Mouse (Mus musculus) embryonic facial prominence, embryonic 14.5 days (tissue): ENCODE measurements at regions not wholly inside any gene's neighbourhood (a gene's known extent, or its start where the extent isn't known, plus 50 kb on each side); places are given as distances from the start of the nearest gene placed in this dataset.

Experiments used
- ATAC-seq: fragments of 200-750 bp; cut with Nextera tagmentation; 2 replicates; pipeline ENCODE4 v1.8.0; 2017; ENCODE audit warnings: low read depth, moderate number of reproducible peaks, moderate TSS enrichment
- DNase-seq: peaks from one replicate; pipeline ENCODE4 v3.0.0-alpha.2; 2015; ENCODE audit warnings: low spot score
- H3K27ac ChIP-seq: fragments of 300-500 bp; sonication (generic); replicated peaks from 2 replicates; pipeline ENCODE4 v1.5.1; 2014; ENCODE audit warnings: low read depth, mild to moderate bottlenecking, low read length, moderate library complexity
- H3K27me3 ChIP-seq: fragments of 300-500 bp; sonication (generic); replicated peaks from 2 replicates; pipeline ENCODE4 v1.6.1; 2014; ENCODE audit warnings: low read length; ENCODE audit not compliant: control insufficient read depth, insufficient read depth
- H3K36me3 ChIP-seq: fragments of 300-500 bp; sonication (generic); 2 replicates; pipeline ENCODE4 v1.6.1; 2014; ENCODE audit warnings: low read length, mixed read lengths; ENCODE audit not compliant: control insufficient read depth, insufficient read depth
- H3K4me1 ChIP-seq: fragments of 300-500 bp; sonication (generic); 2 replicates; pipeline ENCODE4 v1.6.1; 2014; ENCODE audit warnings: antibody characterized with exemption, low read length; ENCODE audit not compliant: control insufficient read depth, insufficient read depth
- H3K4me2 ChIP-seq: fragments of 300-500 bp; sonication (generic); 2 replicates; pipeline ENCODE4 v1.6.1; 2014; ENCODE audit warnings: low read depth, mild to moderate bottlenecking, low read length, moderate library complexity, mixed read lengths
- H3K4me3 ChIP-seq: fragments of 300-500 bp; sonication (generic); 2 replicates; pipeline ENCODE4 v1.5.1; 2014; ENCODE audit warnings: low read depth, mild to moderate bottlenecking, low read length
- H3K9ac ChIP-seq: fragments of 300-500 bp; sonication (generic); 2 replicates; pipeline ENCODE4 v1.6.1; 2014; ENCODE audit warnings: low read depth, mild to moderate bottlenecking, low read length, moderate library complexity, mixed read lengths
- H3K9me3 ChIP-seq: fragments of 300-500 bp; sonication (generic); 2 replicates; pipeline ENCODE4 v1.6.1; 2016; ENCODE audit warnings: low read length; ENCODE audit not compliant: control insufficient read depth
- WGBS: fragments of 180-500 bp; shearing (Covaris S2); extraction: QIAGEN DNeasy Blood & Tissue Kit; methylation state at CpG from one replicate; pipeline ENCODE4 v1.1.7; 2014; 5-methylcytosine and 5-hydroxymethylcytosine counted together

DNA sequence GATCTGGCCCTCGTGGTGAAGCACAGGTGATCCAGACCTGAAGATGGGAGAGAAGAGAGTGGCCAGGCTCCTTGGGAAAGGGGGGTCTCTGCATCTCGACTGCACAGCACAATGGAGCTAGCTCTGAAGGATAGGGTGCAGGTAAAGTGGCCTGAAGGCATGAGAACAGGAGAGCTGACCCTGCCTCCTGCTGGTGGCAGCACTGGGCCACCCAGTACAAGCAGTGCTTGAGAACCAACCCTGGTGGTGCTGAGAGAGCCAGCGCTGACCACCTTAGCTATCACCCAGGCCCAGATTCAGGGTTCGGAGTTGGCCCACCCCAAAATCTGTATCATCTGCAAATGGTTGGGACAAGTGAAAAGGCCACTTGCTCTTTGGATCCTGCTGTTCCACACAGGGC lies 66.2 kb downstream of the A730009L09Rik start:
- no peaks in the 10 kb centered on the region for H3K36me3 ChIP-seq
- ATAC-seq: no peak

DNA sequence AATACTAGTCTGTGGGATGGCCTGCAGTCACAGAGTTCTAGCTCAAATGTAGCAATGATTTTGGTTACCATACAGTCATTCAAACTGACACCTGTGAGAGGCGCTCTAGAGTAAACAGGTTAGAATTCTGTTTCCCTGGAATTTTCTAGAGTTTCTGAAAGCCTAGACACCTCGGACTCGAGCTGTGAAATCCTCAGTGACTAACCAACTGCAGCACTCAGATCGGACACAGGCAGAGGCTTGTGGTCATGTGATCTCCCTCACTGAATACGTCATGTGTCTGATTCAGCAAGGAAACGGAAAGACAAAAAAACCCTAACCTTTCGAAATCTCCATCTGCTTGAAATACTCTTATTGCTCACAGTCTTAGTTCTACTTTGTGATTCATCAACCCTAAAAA lies 68.4 kb downstream of the A730009L09Rik start:
- Histone ChIP-seq H3K4me1 (no peaks in the 10 kb centered on the region; the same call in 1 of the 2 replicates), H3K4me2 (no peak overlapping the region), H3K27ac (no peak overlapping the region), H3K4me3 (no peak overlapping the region), H3K36me3 (no peaks in the 10 kb centered on the region), H3K9ac (no peak overlapping the region), H3K27me3 (no peaks in the 10 kb centered on the region), H3K9me3 (no peaks in the 10 kb centered on the region)
- WGBS: 74% methylated on average over 7 of the region's 7 CpGs
- no peak for DNase-seq
- no peak for ATAC-seq

More for the DNA sequence above, 66.2 kb downstream of the A730009L09Rik start:
- H3K4me2 ChIP-seq: no peak overlapping the region
- no peaks in the 10 kb centered on the region; the same call in 1 of the 2 replicates for H3K4me1 ChIP-seq
- no peak overlapping the region for H3K4me3 ChIP-seq
- 74% methylated on average over 4 of the region's 4 CpGs for WGBS
- no peak for DNase-seq
- no peak overlapping the region for H3K9ac ChIP-seq
- no peaks in the 10 kb centered on the region for H3K27me3 ChIP-seq
- H3K9me3 ChIP-seq: no peaks in the 10 kb centered on the region
- no peak overlapping the region for H3K27ac ChIP-seq

DNA sequence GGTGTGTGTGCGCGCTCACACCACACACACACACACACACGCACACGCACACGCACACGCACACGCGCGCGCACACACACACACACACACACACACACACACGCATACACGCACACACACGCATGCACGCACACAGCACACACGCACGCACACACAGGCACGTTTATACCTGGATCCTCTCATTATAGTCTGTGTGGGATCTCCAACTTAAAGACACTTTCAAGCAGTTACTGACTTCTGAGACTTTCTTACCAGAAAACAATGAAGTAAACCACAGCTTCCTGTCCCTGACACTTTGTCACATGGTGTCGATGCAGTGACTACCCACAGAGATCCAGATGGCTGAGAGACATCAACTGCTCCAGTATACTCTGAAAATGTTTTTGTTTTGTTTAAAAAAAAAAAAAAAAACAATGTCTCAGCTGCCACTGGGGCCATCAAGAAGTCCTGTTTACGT lies 68.9 kb downstream of the A730009L09Rik start:
- 84% methylated on average over 19 of the region's 19 CpGs for WGBS
- Histone ChIP-seq H3K4me2 (no peak overlapping the region), H3K36me3 (no peaks in the 10 kb centered on the region), H3K9ac (no peak overlapping the region), H3K27ac (no peak overlapping the region), H3K9me3 (no peaks in the 10 kb centered on the region), H3K4me3 (no peak overlapping the region), H3K27me3 (no peaks in the 10 kb centered on the region), H3K4me1 (no peaks in the 10 kb centered on the region; the same call in 1 of the 2 replicates)
- DNase-seq (no peak), ATAC-seq (no peak)

DNA sequence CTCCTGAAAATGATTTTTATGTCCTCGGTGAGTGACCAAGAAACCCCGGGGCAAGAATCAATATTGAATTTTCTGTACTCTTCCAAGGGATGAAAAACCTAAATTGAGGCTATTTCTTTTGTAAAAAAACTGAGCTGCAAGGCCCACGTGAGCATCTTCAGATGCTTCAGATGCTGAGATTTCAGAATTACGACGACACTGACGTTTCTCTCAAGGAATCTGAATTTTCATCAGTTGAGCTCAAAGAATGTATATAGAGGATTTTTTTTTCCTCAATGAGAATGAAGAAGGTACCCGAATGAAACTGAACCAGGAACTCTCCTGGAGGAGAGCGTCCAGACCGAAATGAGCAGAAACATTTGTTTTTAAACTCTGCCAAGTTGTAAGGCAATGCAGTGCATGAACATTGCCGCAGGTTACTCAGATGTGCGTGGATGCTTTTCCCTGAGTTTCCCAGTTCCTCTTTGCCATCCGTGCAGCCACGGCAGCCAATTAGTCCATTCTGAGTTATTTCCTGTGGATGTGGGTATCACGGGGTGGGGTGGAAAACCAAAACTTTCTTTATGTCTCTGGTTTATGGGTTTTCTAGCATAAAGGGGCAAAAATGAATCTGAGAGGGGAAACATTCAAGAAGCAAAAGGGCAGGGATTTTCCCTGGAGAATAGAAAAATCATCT lies 69.9 kb downstream of the A730009L09Rik start:
- H3K4me3 ChIP-seq: no peak overlapping the region
- no peak overlapping the region for H3K4me2 ChIP-seq
- H3K9ac ChIP-seq: no peak overlapping the region
- H3K36me3 ChIP-seq: no peaks in the 10 kb centered on the region
- peak; percentile 2 for DNase-seq
- no peak overlapping the region for H3K27ac ChIP-seq
- 72% methylated on average over 14 of the region's 14 CpGs for WGBS
- no peaks in the 10 kb centered on the region; the same call in 1 of the 2 replicates for H3K4me1 ChIP-seq
- H3K27me3 ChIP-seq: no peaks in the 10 kb centered on the region
- no peaks in the 10 kb centered on the region for H3K9me3 ChIP-seq
- ATAC-seq: no peak

DNA sequence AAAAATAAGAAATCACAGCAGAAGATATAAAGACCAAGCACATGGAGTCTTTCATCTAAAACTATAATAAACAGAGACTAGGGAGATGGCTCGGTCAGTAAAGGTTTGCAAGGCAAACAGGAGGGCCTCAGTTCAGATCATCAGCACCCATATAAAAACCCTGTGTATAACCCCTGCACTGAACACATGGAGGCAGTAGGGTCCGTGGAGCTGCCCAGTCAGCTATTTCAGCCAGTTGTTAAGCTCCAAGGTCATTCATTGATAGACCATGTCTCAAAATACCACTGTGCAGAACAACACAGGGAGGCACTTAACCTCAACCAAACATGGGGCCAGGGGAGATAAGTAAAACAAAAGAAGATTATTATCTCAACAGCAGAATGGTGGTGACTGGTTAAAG lies 78.1 kb downstream of the A730009L09Rik start:
- Histone ChIP-seq H3K36me3 (no peaks in the 10 kb centered on the region), H3K9ac (no peak overlapping the region), H3K9me3 (no peaks in the 10 kb centered on the region), H3K4me1 (no peaks in the 10 kb centered on the region), H3K4me2 (no peak overlapping the region), H3K4me3 (no peak overlapping the region), H3K27me3 (no peaks in the 10 kb centered on the region), H3K27ac (no peak overlapping the region)
- DNase-seq (no peak), ATAC-seq (no peak)
- WGBS: 68% methylated on average over 2 of the region's 2 CpGs

DNA sequence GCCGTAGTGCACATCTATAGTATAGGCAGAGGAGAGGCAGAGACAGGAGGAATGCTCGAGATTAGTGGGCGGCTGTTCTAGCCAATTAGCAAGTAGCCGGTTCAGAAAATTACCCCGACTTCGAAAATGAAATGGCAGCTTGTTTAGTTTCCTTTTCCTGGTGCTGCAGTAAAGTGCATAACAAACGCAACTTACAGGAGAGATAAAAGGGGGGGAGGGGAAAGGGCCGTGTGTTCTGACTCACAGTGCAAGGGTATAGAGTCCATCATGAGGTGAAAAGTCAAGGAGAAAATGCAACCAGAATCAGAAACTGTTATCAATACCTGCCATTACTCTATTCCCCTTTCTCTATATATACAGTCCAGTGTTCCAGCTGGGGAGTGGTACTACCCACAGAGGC lies 88.0 kb downstream of the A730009L09Rik start:
- no peak for ATAC-seq
- Histone ChIP-seq H3K9me3 (no peaks in the 10 kb centered on the region), H3K4me2 (no peak overlapping the region), H3K36me3 (no peaks in the 10 kb centered on the region), H3K4me1 (no peaks in the 10 kb centered on the region), H3K27ac (no peak overlapping the region), H3K4me3 (no peak overlapping the region), H3K9ac (no peak overlapping the region), H3K27me3 (no peaks in the 10 kb centered on the region)
- no peak for DNase-seq
- WGBS: 85% methylated on average over 8 of the region's 8 CpGs

DNA sequence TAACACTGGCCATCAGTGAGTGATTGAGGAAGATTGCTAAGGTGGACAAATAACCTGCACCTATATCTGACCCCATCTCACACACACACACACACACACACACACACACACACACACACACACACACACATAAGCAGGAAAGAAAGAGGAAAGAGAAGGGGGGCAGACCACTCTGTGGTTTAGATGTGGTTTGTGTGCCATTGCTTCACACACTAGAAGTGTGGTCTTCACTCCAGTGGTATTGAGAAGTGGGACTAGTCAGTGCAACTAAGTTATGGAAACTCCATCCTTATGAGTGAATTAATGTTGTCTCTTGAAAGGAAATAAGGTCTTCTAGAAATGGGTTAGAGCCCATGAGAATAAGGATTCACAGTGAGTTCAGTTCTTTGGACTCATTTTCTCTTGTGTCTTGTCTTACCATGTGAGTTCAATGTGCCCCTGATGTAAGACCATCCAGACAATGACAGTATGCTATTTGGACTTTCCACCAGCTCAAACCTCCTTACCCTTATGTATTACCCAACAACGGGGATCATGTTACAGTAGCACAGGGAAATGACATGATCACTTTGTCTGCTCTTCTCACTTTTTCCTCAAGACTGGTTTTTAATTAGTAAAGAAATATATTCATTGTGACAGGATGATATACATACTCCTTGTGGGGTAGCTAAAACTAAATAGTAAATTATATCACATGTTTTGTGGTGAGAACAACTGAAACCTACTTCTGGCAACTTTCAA lies 88.7 kb downstream of the A730009L09Rik start:
- Histone ChIP-seq H3K27me3 (no peaks in the 10 kb centered on the region), H3K4me1 (no peaks in the 10 kb centered on the region), H3K9me3 (no peaks in the 10 kb centered on the region), H3K4me2 (no peak overlapping the region), H3K36me3 (no peaks in the 10 kb centered on the region), H3K4me3 (no peak overlapping the region), H3K9ac (no peak overlapping the region), H3K27ac (no peak overlapping the region)
- DNase-seq (no peak), ATAC-seq (no peak)
- 83% methylated on average over 1 of the region's 1 CpGs for WGBS

DNA sequence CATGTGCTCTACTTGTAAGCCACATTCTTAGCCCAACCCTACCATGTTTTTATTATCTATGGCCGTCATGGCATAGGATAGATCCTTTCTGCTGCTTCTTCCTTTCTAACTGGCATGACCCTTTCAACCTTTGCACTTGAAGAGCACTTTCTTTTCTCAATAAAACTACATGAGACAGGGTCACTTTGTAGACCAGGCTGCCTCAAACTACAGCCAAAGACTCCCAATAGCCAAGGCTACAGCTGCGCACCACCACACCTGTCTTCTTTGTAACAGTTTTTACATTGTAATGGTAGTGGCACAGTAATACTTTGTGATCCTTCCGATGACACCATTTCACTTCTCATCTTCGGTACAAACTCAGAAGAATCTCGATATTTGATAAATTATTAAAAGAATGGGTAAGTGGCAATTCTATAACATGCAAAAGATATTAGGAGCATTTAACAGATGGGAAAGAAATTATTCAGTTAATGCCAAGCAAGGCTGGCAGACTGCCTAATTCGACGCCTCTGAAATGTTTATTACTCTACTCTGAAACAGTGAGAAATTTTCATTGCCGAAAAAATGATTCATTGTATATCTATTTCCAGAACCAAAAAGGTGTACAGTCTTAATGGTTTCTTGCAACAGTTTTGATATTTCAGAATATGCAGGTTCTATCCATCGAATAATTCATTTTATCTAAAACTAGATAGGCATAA lies 89.5 kb downstream of the A730009L09Rik start:
- no peak overlapping the region for H3K9ac ChIP-seq
- H3K4me3 ChIP-seq: no peak overlapping the region
- H3K9me3 ChIP-seq: no peaks in the 10 kb centered on the region
- 93% methylated on average over 9 of the region's 9 CpGs for WGBS
- no peak overlapping the region for H3K4me2 ChIP-seq
- ATAC-seq (no peak), DNase-seq (no peak)
- no peaks in the 10 kb centered on the region for H3K36me3 ChIP-seq
- no peak overlapping the region for H3K27ac ChIP-seq
- H3K4me1 ChIP-seq: no peaks in the 10 kb centered on the region
- H3K27me3 ChIP-seq: no peaks in the 10 kb centered on the region
